Mouse (Mus musculus) urinary bladder, adult 18-20 months (tissue): ENCODE results near the gene Kcnma1.

Experiments used
- DNase-seq, 2 experiments: peaks; one replicate each; pipeline ENCODE4 v3.0.0; 2022; ENCODE audit warnings: low spot score in 2 of 2, mixed read lengths in 2 of 2

Gene Kcnma1

DNA sequence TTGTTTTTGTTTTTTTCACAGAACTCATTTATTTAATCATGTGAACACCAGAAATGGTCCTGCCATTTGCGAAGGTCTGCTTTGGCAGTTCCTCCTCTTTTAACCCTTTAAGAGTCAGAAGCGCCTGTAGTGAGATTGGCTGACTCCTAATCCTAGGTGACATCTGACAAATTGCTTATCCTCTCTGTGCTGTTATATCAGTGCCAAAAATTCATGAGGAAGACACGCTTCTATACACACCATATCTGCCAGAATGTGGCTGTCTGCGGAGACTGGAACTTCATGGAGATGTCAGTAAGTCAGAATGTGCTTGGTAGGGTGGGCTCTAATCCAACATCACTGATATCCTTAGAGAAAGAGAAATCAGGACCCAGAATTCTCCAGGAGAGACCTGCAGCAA is 157.3 kb downstream of the Kcnma1 start:
- no peak for DNase-seq

- no peak for DNase-seq
These were observed 159.3 kb downstream of the Kcnma1 start for GRCm38 (mm10) chr14:23854946-23855345.

- DNase-seq: no peak
These were observed 165.7 kb downstream of the Kcnma1 start for GRCm38 (mm10) chr14:23848529-23849141.

- DNase-seq: no peak
These were observed 167.6 kb downstream of the Kcnma1 start for GRCm38 (mm10) chr14:23846706-23847105.

GRCm38 (mm10) chr14:23842025-23842424 is 172.3 kb downstream of the Kcnma1 start:
- DNase-seq: no peak

DNA sequence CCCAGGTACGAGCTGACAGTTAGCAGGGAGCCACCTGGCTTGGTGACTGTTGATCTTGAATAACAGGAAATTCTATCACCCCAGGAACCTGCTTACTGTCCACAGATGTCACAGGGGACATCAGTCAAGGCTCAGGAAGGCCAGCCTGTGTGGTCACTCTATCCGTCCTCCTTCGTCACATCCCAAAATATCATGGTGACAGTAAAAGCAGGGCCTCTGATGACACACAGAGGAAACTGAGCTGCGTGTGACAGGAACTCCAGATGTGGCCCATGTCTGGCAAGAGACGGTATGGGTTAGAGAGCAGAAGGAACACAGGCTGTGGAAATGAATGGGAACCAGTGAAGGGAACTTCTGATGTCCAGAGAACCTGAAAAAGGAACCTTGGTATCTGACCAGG is 174.7 kb downstream of the Kcnma1 start:
- DNase-seq: no peak

GRCm38 (mm10) chr14:23835387-23836111 is 178.7 kb downstream of the Kcnma1 start:
- DNase-seq: no peak

- DNase-seq: no peak
These were observed 183.0 kb downstream of the Kcnma1 start for GRCm38 (mm10) chr14:23831284-23831683.

DNA sequence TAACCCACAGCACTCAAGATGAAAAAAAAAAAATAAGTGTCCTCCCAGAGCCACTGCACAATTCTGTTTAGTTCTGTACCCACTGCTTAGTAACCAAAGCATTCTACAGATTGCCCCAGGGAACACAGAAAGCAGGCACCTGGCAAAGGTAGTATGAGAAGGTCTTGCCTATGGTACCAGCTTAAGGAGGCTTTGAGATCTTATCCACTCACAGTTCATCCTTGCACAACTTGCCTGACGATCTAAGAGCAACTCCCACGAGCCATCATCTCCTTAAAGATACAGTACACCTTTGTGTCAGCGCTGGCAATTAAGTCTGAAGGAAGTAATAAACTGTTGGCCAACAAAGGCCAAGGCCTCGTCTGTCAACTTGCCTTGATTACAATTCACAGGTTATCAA is 184.0 kb downstream of the Kcnma1 start:
- DNase-seq: no peak

DNA sequence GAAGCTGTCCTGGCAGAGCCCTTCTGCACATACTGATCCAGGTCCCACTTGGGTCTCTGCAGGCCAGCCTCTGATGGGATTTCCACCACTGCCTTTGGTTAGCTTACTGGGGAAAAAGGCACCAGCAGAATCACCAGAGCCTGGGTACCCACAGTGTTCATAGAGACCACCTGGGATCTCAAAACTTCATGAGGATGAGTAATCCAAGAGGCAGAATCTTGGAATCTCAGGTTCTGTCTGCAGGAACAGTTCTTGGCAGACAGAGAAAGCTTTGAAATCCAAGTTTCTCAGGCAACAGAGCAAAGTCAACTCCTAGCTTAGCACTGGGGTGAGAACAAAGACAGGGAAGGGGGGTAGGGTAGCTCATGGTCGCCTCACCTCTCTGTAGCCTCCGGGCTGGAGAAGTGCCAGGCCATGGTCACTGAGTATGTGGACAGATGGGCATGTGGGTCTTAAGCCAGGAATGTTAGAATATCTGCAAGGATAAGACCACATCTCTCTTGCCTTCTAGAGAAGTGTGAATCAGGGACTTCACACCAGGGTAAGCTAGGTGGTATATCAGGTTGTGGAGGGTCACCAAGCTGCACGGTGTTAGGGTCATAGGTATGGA is 185.5 kb downstream of the Kcnma1 start:
- no peak for DNase-seq

- DNase-seq: no peak
These were observed 189.4 kb downstream of the Kcnma1 start for GRCm38 (mm10) chr14:23824937-23825336.

DNA sequence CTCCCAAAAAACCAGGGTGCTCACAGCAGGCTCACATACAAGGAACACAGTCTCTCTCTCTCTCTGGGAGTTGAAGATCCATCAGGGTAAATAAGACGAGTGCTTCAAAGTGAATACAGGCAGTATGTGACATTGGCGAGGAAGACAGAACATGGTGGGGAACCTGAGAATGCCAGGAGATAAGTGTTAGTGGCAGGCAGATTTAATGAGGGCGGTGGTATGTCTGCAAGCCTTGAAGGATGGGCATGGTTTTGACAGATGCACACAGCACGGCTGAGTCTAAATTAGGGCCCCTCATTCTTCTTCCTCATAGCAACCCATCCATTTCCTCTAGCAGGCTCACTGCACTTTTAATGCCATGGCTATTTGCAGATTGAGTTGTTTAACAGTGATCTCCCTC is 190.0 kb downstream of the Kcnma1 start:
- no peak for DNase-seq

DNA sequence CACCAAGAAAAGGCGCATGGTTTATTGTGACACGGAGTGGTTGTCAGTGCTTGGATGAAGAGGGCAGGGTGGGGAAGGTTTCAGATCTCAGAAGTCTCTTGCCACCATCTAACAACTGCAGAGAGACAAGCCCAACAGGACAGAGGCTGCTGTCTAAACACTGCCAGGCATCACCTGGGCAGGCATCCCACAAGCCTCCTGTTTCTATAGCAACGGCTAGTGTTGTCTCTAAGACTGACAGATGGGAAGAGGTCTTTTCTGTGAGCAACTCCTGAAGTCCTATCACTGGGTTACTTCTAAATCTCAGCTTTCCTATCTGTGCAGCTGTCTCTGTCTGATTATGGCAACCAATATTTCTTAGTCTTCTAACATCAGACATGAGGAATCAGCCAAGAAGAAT is 196.7 kb downstream of the Kcnma1 start:
- DNase-seq: no peak

DNA sequence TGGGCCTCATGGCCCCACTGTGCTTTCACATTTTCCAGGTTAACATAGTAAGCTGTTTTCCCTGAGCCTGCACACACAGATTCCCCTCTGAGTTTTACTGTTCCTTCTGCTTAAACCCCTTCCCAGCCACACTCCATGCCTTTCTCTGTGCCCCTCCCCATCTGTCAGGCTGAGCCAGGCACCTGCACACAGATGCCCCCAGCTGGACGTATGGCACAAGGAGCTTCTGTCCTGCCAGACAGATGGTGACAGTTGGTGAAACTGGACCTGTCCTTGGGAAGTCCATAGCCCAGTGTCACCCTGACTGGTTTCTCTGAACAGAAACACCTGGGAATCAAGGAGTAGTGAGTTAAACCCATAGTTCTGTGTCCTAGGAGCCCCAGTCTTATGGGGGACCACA is 204.2 kb downstream of the Kcnma1 start:
- DNase-seq: no peak

GRCm38 (mm10) chr14:23809124-23809523 is 205.2 kb downstream of the Kcnma1 start:
- no peak for DNase-seq

DNA sequence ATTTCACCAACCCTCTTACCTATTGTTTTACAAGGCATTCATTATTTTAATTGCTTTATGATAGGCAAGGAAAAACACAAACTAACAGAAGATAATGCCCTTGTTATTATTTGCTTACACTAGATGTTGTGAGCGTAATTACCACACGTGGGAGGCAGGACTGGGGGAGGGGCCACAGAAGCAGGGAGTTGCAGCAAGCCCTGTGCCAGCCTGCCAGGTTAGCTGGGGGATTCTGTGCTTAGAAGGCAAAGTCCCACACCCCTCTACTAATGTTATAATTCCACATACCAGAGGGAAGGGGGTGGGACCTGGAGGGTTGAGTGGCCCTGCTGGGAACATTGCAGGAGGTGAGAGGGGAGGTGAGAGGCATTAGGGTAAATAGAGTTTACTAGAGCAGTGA is 207.9 kb downstream of the Kcnma1 start:
- no peak for DNase-seq

DNA sequence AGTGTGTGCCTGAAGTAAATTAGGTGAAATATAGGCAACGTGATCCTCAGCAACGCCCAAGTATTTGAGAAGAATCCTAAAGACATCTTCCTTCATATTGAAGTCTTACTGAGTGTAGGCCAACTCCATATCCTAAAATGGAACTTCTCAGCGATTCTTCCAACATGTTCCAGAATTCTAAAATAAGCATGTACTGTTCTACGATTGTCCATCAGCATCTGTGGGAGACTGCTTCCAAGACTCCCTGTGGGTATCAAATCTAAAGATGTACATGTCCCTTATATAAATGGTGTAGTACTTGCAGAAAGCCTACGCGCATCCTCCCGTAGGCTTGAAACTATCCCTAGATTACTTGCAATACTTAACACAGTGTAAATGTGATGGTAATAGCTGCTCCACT is 217.4 kb downstream of the Kcnma1 start:
- no peak for DNase-seq

- no peak for DNase-seq
These were observed 221.6 kb downstream of the Kcnma1 start for GRCm38 (mm10) chr14:23792674-23793073.

DNA sequence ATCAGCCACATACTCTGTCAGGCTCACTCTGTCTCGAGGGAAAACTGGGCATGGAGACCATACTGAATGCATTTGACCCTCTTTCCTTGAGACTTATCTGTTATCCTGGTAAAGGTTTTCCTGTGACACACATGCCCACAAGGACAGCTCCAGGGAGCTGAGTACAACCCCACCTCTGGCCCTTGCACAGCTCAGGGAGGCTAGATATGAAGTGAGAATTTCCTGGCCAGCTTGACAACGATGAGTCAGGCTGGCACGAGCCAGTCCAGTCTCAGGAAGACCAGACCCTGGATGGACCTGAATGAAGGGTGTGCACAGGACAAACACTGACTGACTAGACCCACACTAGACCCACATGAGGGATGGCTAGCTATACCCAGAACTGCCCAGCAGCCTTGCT is 222.2 kb downstream of the Kcnma1 start:
- DNase-seq: no peak

DNA sequence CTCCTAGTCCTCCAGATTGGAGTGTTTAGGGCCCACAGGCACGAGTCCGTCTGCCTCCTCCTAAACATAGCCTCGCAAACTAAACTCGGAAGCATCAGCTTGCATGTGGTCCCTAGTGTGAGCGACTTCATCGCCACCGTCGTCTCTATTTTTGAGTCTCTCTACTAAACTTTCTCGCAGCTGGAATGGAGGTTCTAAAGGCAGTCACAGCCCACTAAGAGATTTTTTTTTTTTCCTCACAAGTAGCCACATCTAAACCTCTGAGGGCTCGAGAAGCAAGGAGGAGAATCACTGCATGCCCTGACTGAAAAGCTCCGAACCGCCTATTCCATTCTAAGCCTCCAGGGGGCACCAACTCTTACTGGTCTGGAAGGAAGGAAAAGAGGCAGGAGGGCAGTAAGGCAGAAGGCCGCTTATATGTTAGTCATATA is 223.0 kb downstream of the Kcnma1 start:
- DNase-seq: peak; percentile 19 to 41

DNA sequence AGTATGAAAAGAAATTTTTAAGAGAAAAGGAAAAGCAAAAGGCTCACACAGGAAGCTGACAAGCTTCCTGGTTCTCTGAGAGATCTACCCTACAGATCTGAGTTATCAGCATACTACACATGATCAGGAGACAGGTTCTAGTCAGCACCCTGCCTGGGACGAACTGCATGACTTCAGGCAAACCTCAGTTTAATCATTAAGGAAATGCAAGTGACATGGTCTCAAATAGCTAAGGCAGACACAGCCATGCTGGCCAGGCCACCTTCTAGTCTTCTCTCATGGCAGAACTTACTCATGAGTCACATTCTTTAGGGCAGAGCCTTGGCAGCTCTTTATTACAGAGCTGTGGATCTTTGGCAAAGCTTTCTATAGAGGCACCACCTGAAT is 227.6 kb downstream of the Kcnma1 start:
- no peak for DNase-seq

DNA sequence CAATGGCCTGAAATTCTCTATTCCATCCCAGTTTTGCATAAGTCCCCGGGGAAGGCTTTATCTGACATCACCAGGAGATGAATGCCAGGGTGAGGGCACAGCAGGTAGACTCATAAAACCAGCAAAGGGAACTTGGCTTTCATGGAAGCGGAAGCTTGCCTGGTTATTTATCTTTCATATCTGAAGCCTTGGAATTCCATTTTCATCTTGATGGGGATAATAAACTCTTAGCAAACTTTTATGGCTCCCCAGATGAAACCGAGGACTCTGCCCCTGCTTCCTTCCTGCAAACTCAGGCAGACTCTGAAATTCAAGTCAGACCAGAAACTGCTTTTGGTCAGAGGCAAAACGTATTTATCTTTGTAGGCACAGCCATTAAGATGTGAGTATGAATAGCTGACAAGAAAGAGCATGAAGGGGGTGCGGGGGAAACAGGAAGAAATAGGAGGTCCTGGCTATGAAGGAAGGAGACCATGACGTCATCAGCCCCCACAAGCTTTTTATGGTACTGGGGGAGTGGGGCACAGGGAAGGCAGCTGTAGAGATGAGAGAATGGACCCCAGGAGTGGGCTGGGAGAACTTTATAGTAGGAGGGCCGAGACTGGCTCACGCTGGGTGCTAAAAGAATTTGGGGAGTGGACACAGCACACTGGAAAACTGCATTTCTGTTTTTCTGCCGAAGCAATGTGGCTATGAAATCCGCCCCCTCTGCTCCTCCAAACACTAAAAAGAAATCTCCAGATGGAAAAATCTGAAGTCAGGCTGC is 228.2 kb downstream of the Kcnma1 start:
- DNase-seq: no peak
